Mouse (Mus musculus) T-helper 17 cell (primary cell): Measurements from ENCODE around the gene Klre1.

Experiments
- in situ Hi-C, 2 experiments: fragments of 300-600 bp; cut with MboI, MseI; formaldehyde crosslinking; loops; 1 replicate in 1 of 2; 2 replicates in 1 of 2; pipeline ENCODE4 v1.15.1; 2025; ENCODE audit warnings: high pct_unique_total_duplicates in 2 of 2

The Klre1 gene

GRCm38 (mm10) chr6:129577605-129578004 lies at the start of gene Klre1:
Gene Klre1, plus strand, starts transcription at chr6:129577905.
- in situ Hi-C loops = loop anchor here in 1 of 2 experiments (5.0 kb wide), 1 partner anchor 105 kb away; no protein-coding TSS in a partner anchor

- in situ Hi-C loops = no loop called here
These were observed 48.1 kb upstream of the Klre1 start for GRCm38 (mm10) chr6:129529605-129530004.

- in situ Hi-C loops = no loop called here
These were observed 47.4 kb upstream of the Klre1 start for GRCm38 (mm10) chr6:129530261-129530660.

GRCm38 (mm10) chr6:129532556-129532941 lies 45.2 kb upstream of the Klre1 start:
- in situ Hi-C loops = no loop called here

GRCm38 (mm10) chr6:129532942-129533860 lies 44.5 kb upstream of the Klre1 start, which contains the start of gene Gabarapl1:
Gene Gabarapl1, plus strand, starts transcription at chr6:129533160.
- in situ Hi-C loops = no loop called here

- in situ Hi-C loops = no loop called here
These were observed 43.6 kb upstream of the Klre1 start for GRCm38 (mm10) chr6:129534057-129534456.

- in situ Hi-C loops = no loop called here
These were observed 43.0 kb upstream of the Klre1 start for GRCm38 (mm10) chr6:129534627-129535190.

GRCm38 (mm10) chr6:129535723-129536122 lies 42.0 kb upstream of the Klre1 start:
- in situ Hi-C loops = no loop called here

GRCm38 (mm10) chr6:129538555-129538954 lies 39.1 kb upstream of the Klre1 start:
- in situ Hi-C loops = no loop called here

GRCm38 (mm10) chr6:129541931-129542330 lies 35.8 kb upstream of the Klre1 start:
- in situ Hi-C loops = no loop called here

- in situ Hi-C loops = no loop called here
These were observed 35.2 kb upstream of the Klre1 start for GRCm38 (mm10) chr6:129542540-129542939.

- in situ Hi-C loops = no loop called here
These were observed 33.7 kb upstream of the Klre1 start for GRCm38 (mm10) chr6:129543709-129544606.

- in situ Hi-C loops = no loop called here
These were observed 30.4 kb upstream of the Klre1 start for GRCm38 (mm10) chr6:129547277-129547676.

- in situ Hi-C loops = no loop called here
These were observed 29.7 kb upstream of the Klre1 start for GRCm38 (mm10) chr6:129548009-129548408.

GRCm38 (mm10) chr6:129557298-129558023 lies 20.2 kb upstream of the Klre1 start:
- in situ Hi-C loops = loop anchor here in 1 of 2 experiments (5.0 to 25.0 kb wide), 2 partner anchors 165 to 1730 kb away; partner anchors contain the start of gene Magohb

- in situ Hi-C loops = loop anchor here in 1 of 2 experiments (5.0 to 25.0 kb wide), 2 partner anchors 167 to 1728 kb away; partner anchors contain the start of gene Magohb
These were observed 18.6 kb upstream of the Klre1 start for GRCm38 (mm10) chr6:129558946-129559640.

- in situ Hi-C loops = loop anchor here (5.0 to 25.0 kb wide), 2 partner anchors 167 to 1728 kb away; partner anchors contain the start of gene Magohb (in 1 of the 2)
These were observed 18.1 kb upstream of the Klre1 start for GRCm38 (mm10) chr6:129559641-129560027.

- in situ Hi-C loops = loop anchor here in 1 of 2 experiments (25.0 kb wide), 1 partner anchor 1722 kb away; the partner anchor contains the start of gene Magohb
These were observed 12.4 kb upstream of the Klre1 start for GRCm38 (mm10) chr6:129565257-129565656.

- in situ Hi-C loops = loop anchor here in 1 of 2 experiments (5.0 kb wide), 1 partner anchor 107 kb away; no protein-coding TSS in a partner anchor
These were observed 2.4 kb upstream of the Klre1 start for GRCm38 (mm10) chr6:129575315-129575714.

GRCm38 (mm10) chr6:129581274-129581673 lies 3.6 kb downstream of the Klre1 start:
- in situ Hi-C loops = loop anchor here (10.0 kb wide), 2 partner anchors 64 to 244 kb away; partner anchors contain the start of gene Klrc3 (in 1 of the 2)
